Mouse (Mus musculus) regulatory T cell (primary cell): Measurements from ENCODE around the gene Tsga8.

Experiments
- in situ Hi-C: fragments of 300-600 bp; cut with MboI, MseI; formaldehyde crosslinking; loops from one replicate; pipeline ENCODE4 v1.15.1; 2025; ENCODE audit warnings: high pct_unique_total_duplicates

The Tsga8 gene

GRCm38 (mm10) chrX:83487598-83487997, at the start of gene Tsga8:
Gene Tsga8, minus strand, starts transcription at chrX:83487924.
- in situ Hi-C loops, result no loop called here
